Mouse (Mus musculus): ENCODE data around the gene Gm4553. TPM values are rescaled to one million over a fixed set of nuclear protein-coding genes. Genes with fewer than 3 reads are reported as not detected.
"Not testable (repeated sequence)": the region's sequence is repeated elsewhere in the genome, so short reads cannot be mapped to it uniquely, and the experiment has no call there.

Gm4553 gene
- polyA plus RNA-seq, 1 experiment from 2014 or later: not detected

DNA sequence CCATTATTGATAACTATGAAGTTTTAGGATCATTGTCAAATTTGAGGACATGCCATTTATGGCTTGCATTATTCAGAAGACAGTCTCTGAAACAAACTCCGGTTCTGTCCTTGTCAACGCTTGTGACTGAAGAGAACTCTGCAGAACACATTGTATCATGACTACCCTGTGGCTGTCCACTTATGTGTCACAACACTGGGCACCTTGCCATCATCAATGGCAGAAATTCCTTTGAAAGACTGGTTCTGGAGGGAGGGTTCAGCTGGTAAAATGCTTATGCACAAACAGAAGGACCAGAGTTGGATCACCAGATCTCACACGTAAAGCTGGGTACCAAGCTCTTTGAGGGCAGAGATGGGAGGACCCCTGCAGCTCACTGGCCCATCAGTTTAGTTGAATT lies 6.2 kb downstream of the Gm4553 start:
- Histone ChIP-seq H3K27me3 (no peaks in the 10 kb centered on the region), H3K9me3 (replicated peaks) (no peaks in the 10 kb centered on the region), H3K4me2 (no peak overlapping the region), H3K36me3 (no peaks in the 10 kb centered on the region), H3K4me3 (replicated peaks) (no peak overlapping the region), H3K9ac (no peak overlapping the region), H3K4me1 (no peaks in the 10 kb centered on the region), H3K27ac (no peak overlapping the region)
- ATAC-seq (replicated peaks; ENCODE audit: low FRiP score): no peak
- 93% methylated on average over 3 of the region's 3 CpGs for WGBS

DNA sequence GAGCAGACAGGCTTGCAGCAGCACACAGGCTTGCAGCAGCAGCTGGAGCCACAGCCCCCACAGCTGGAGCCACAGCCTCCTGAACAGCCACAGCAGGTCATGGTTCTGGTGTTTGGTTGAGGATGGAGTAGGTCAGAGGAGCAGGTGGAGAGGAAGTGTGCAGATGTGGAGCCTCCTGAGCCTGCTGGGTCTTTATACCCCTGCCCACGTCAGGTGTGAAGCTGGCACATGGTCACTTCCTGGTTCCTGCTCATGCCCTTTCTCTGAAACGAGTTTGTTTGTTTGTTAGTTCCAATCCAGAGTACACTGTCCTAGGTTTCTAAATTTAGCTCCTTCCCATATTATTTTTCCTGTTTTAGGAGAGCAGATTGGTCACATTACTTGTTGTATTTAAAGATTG lies 8.5 kb downstream of the Gm4553 start, which contains the start of gene Gm29735:
Gene Gm29735, minus strand, starts transcription at position 101 of the 400 bp plus-strand sequence.
- not testable (repeated sequence) for H3K9me3 ChIP-seq (replicated peaks); ATAC-seq (replicated peaks; ENCODE audit: low FRiP score)

DNA sequence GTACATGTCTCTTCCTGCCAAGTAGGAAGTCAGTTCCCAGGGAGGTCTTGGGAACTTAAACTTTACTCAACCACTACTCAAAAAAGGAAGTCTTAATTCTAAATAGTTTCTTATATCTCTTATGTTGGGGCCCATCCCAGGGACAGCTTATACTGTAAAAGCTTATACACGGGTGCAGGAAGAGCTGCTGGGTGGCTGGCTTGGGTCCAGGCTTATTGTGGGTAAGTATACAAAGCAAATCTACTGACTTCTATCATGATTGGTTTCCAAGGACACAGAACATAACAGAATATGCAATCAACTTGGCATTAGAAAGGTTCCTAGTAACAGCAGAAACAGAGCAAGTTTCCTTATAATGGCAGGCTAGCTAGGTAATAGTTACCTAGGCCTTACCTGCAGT lies 10.2 kb downstream of the Gm4553 start:
- Histone ChIP-seq H3K36me3 (no peaks in the 10 kb centered on the region), H3K27ac (no peak overlapping the region), H3K4me2 (no peak overlapping the region), H3K9ac (no peak overlapping the region), H3K4me3 (replicated peaks) (no peak overlapping the region), H3K27me3 (no peaks in the 10 kb centered on the region), H3K4me1 (no peaks in the 10 kb centered on the region), H3K9me3 (replicated peaks) (no peaks in the 10 kb centered on the region)
- 73% methylated on average over 1 of the region's 1 CpGs for WGBS
- ATAC-seq (replicated peaks; ENCODE audit: low FRiP score): no peak

More for the DNA sequence above, 8.5 kb downstream of the Gm4553 start, which contains the start of gene Gm29735:
- H3K4me1 ChIP-seq; H3K9ac ChIP-seq; H3K4me2 ChIP-seq; H3K27ac ChIP-seq; H3K4me3 ChIP-seq (replicated peaks); H3K36me3 ChIP-seq; H3K27me3 ChIP-seq: not testable (repeated sequence)
- 32% methylated on average over 2 of the region's 2 CpGs for WGBS

DNA sequence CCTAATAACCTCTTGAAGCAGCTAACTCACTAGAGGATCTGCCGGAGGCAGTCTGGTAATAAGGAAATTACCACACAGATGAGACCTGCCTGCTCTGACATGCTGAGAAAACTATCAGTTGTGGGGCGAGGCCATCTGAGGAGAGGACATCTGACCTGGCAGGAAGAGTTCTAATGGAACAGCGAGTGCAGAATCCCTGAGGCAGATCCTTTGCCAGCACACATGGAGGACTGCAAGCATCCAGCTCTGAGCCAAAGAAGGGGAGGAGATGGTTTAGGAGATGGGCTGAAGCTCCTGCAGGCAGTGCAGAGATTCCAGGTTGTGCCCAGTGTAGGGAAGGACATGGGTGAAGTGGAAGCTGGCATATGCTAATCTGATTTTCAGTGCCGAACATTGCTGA lies 13.3 kb downstream of the Gm4553 start:
- Histone ChIP-seq H3K4me1 (no peaks in the 10 kb centered on the region), H3K27ac (no peak overlapping the region), H3K9me3 (replicated peaks) (no peaks in the 10 kb centered on the region), H3K27me3 (no peaks in the 10 kb centered on the region), H3K9ac (no peak overlapping the region), H3K4me3 (replicated peaks) (no peak overlapping the region), H3K4me2 (no peak overlapping the region), H3K36me3 (no peaks in the 10 kb centered on the region)
- 80% methylated on average over 4 of the region's 4 CpGs for WGBS
- ATAC-seq (replicated peaks; ENCODE audit: low FRiP score): no peak

DNA sequence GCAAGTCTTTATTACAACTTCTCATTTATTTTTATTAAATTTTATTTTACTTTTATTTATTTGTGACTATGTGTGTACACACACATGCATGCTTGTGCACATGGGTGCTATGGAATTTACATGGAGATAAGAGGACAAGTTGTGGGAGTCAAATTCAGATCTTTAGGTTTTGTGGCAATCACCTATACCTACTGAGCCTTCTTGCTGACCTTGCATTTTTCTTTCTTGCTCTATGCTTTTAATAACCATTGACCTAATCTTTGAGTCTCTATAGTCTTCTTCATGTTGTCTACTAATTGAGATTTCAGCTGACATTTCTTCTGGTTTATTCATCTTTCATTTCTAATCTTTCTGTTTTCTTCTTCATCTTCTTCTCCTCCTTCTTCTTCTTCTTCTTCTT lies 16.9 kb downstream of the Gm4553 start:
- Histone ChIP-seq H3K27ac (no peak overlapping the region), H3K4me1 (no peaks in the 10 kb centered on the region), H3K4me2 (no peak overlapping the region), H3K9me3 (replicated peaks) (no peaks in the 10 kb centered on the region), H3K36me3 (no peaks in the 10 kb centered on the region), H3K9ac (no peak overlapping the region), H3K27me3 (peaks cover 10% of the 10 kb centered on the region), H3K4me3 (replicated peaks) (no peak overlapping the region)
- ATAC-seq (replicated peaks; ENCODE audit: low FRiP score): no peak

DNA sequence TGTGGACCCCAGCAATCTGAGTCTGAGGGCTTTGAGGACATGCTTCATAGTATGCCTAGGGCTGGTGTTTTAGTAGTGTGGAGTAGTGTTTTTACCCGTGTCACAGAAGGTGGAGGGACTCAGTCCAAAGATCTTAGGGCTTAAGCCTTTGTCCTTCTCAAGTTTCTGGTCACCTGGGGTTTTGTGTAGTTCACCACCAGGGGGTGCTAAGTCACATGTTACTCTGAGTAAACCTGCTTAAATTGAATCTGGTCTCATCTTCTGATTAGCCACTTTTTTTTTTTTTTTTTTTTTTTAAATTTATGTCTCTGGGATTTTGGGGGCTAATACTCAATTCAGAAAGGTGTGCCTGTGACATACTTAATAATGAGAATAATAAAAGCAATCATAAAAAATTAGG lies 19.5 kb downstream of the Gm4553 start:
- no peak for ATAC-seq (replicated peaks; ENCODE audit: low FRiP score)
- H3K9me3 ChIP-seq (replicated peaks): no peaks in the 10 kb centered on the region
- peaks cover 10% of the 10 kb centered on the region for H3K27me3 ChIP-seq
- H3K4me3 ChIP-seq (replicated peaks): no peak overlapping the region
- H3K9ac ChIP-seq: no peak overlapping the region
- no peaks in the 10 kb centered on the region for H3K36me3 ChIP-seq
- 5% methylated on average over 1 of the region's 1 CpGs for WGBS
- no peak overlapping the region for H3K27ac ChIP-seq
- H3K4me1 ChIP-seq: no peaks in the 10 kb centered on the region
- no peak overlapping the region for H3K4me2 ChIP-seq

DNA sequence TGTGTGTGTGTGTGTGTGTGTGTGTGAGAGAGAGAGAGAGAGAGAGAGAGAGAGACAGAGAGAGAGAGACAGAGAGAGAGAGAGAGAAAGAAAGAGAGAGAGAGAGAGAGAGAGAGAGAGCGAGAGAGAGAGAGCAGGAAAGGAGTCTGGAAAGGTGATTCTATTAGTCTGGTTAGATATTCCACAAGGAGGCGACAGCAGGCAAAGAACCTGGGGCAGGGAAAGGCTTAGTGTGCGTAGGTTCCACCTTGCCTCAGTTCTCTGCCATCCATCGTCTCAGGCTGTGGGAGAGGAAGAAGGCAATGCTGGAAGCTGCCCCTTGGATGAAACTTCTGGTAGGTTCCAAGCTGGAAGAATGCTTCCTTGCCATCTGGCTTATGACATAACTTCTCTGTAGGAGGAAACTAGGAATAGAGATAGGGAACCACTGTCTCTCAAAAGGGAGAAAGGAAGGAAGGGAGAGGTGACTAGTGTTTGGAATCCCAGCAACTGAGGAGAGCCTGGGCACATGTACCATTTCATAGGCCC lies 20.1 kb downstream of the Gm4553 start:
- Histone ChIP-seq H3K4me2 (no peak overlapping the region), H3K27ac (no peak overlapping the region), H3K4me1 (no peaks in the 10 kb centered on the region), H3K9me3 (replicated peaks) (no peaks in the 10 kb centered on the region), H3K4me3 (replicated peaks) (no peak overlapping the region), H3K27me3 (peaks cover 10% of the 10 kb centered on the region), H3K9ac (no peak overlapping the region), H3K36me3 (no peaks in the 10 kb centered on the region)
- ATAC-seq (replicated peaks; ENCODE audit: low FRiP score): no peak
- WGBS: 39% methylated on average over 4 of the region's 4 CpGs

DNA sequence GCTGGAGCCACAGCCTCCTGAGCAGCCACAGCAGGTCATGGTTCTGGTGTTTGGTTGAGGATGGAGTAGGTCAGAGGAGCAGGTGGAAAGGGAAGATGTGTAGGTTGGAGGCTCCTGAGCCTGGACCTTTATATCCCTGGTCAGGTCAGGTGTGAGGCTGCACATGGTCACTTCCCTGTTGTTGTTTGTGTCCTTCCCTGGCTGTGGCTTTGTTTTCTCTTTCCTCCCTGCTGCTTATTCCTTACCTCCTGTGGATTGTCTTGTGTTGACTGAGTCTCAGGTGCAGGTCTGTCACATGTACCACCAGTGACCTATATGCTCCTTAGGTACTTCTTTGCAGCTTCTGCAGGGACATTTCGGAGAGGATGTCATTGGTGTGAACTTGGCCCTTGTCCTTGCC lies 21.0 kb downstream of the Gm4553 start, which contains the start of gene Gm45337:
Gene Gm45337, minus strand, starts transcription at position 101 of the 400 bp plus-strand sequence.
- 86% methylated on average over 1 of the region's 1 CpGs for WGBS
- H3K9ac ChIP-seq: no peak within 1 kb of the TSS
- H3K4me2 ChIP-seq: no peak within 1 kb of the TSS
- no peaks in the 10 kb centered on the region for H3K4me1 ChIP-seq
- H3K4me3 ChIP-seq (replicated peaks): no peak within 1 kb of the TSS
- ATAC-seq (replicated peaks; ENCODE audit: low FRiP score): no peak
- peaks cover 10% of the 10 kb centered on the region for H3K27me3 ChIP-seq
- H3K9me3 ChIP-seq (replicated peaks): no peaks in the 10 kb centered on the region
- H3K27ac ChIP-seq: no peak within 1 kb of the TSS
- no peaks in the 10 kb centered on the region for H3K36me3 ChIP-seq

DNA sequence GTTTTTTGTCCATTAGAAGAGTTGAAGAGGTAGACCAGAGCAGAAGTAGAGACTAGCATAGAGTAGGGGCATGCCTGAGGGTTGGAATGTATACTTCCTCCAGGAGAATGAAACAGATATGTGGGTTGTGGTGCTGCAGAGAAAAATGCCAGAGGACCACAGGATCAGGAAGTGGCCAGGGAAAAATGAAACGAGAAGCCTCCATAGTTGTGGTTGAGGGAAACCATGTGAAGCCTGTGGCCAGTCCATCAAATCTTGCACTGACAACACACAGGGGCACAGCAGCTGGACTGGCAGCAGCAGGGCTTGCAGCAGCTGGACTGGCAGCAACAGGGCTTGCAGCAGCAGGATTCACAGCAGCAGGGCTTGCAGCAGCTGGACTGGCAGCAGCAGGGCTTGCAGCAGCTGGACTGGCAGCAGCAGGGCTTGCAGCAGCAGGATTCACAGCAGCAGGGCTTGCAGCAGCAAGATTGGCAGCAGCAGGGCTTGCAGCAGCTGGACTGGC lies 22.0 kb downstream of the Gm4553 start:
- not testable (repeated sequence) for H3K36me3 ChIP-seq; H3K4me2 ChIP-seq; ATAC-seq (replicated peaks; ENCODE audit: low FRiP score); H3K4me1 ChIP-seq; H3K4me3 ChIP-seq (replicated peaks); H3K9ac ChIP-seq; H3K27me3 ChIP-seq; H3K27ac ChIP-seq; H3K9me3 ChIP-seq (replicated peaks)
- WGBS: 43% methylated on average over 1 of the region's 1 CpGs

DNA sequence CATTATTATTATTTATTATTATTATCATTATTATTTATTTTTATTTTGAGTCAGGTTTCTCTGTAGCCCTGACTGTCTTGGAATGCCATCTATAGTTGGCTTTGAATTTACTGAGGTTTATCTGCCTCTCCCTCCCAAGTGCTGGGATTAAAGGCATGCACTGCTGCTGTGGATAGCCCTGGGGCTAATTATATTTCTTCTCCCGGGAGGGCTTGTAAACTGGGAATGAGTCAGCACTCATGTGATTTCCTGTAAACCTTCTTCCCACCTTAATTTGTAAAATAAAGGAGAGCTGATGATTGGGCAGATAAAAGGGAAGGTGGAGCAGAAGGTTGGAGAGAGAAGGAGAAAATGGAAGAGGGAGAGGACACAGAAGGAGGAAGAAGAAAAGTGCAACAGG lies 24.8 kb downstream of the Gm4553 start:
- no peaks in the 10 kb centered on the region for H3K9me3 ChIP-seq (replicated peaks)
- no peak overlapping the region for H3K4me2 ChIP-seq
- no peak overlapping the region for H3K4me3 ChIP-seq (replicated peaks)
- H3K27ac ChIP-seq: no peak overlapping the region
- peaks cover 7% of the 10 kb centered on the region for H3K27me3 ChIP-seq
- H3K4me1 ChIP-seq: no peaks in the 10 kb centered on the region
- H3K36me3 ChIP-seq: no peaks in the 10 kb centered on the region
- no peak overlapping the region for H3K9ac ChIP-seq
- ATAC-seq (replicated peaks; ENCODE audit: low FRiP score): no peak
- WGBS: 2% methylated on average over 1 of the region's 1 CpGs

DNA sequence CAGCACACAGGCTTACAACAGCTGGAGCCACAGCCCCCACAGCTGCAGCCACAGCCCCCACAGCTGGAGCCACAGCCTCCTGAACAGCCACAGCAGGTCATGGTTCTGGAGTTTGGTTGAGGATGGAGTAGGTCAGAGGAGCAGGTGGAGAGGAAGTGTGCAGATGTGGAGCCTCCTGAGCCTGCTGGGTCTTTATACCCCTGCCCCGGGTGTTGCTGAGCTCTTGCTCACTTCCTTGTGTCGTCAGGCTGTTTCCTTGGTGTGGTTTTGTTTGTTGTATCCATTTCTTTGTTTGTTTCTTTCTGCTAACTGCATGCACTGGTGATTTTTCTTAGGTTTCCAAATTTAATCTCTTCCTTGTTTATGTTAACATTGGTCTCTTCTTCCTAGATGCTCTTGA lies 29.6 kb downstream of the Gm4553 start, which contains the start of gene Gm39115:
Gene Gm39115, minus strand, starts transcription at position 101 of the 400 bp plus-strand sequence.
- not testable (repeated sequence) for H3K4me2 ChIP-seq; H3K9me3 ChIP-seq (replicated peaks); H3K4me1 ChIP-seq; H3K9ac ChIP-seq; H3K36me3 ChIP-seq; H3K4me3 ChIP-seq (replicated peaks); H3K27ac ChIP-seq; H3K27me3 ChIP-seq; ATAC-seq (replicated peaks; ENCODE audit: low FRiP score)
- 44% methylated on average over 2 of the region's 2 CpGs for WGBS

DNA sequence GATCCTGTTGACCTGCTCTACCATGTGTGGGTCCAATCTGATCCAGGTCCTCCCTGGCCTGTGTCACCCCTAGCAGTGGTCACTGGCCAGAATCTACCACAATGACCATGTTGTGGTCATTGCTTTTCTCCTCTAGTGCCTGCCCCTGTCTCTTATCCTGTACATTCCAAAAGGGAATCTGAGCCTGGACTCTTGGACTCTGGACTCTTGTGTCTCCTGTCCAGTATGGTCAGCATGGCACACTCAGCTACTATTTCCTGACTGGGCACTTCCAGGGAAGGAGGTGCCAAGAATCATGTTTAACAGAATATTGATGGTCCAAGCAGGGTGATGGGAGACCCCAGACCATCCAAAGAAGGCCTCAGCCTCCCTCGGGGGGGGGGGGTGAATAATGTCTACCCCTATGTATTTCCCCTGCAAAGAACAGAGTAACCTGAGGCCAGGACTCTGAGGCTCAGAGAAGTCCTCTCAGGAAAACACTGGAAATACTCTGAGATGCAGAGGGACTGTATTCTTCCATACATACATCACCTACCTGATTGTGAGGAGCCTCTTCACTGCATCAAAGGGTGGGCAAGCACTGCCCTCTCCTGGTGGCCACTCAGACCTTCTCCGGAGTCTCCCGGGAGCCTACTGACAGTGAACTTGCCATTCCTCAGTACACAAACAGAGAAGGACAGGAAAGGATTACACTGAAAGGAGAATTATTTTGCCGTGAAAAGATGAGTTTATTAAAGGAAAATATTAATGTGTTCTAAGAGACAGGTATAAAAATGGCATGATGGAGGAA lies 31.1 kb downstream of the Gm4553 start:
- Histone ChIP-seq H3K4me3 (replicated peaks) (no peak overlapping the region), H3K4me2 (no peak overlapping the region), H3K9ac (no peak overlapping the region), H3K36me3 (no peaks in the 10 kb centered on the region), H3K4me1 (no peaks in the 10 kb centered on the region), H3K27ac (no peak overlapping the region), H3K27me3 (no peaks in the 10 kb centered on the region), H3K9me3 (replicated peaks) (no peaks in the 10 kb centered on the region)
- ATAC-seq (replicated peaks; ENCODE audit: low FRiP score): no peak
- WGBS: 49% methylated on average over 4 of the region's 4 CpGs

Data from kidney, embryonic 15.5 days (tissue).